Comparison of ENCODE assay signal across 8 mouse cellular contexts in genomic region chr2:11552297-11552821, GRCm38 (mm10). TPM values are rescaled to one million over a fixed set of nuclear protein-coding genes. Genes with fewer than 3 reads are reported as not detected.
DNase-seq lines count a peak whose midpoint lies in the region; ATAC-seq lines count a peak whose summit lies in the region.

No protein-coding gene starts in this region.

- 0 out of 2 replicates have a peak, but pooled peaks cover 4% of the 10 kb centered on the region for H3K27me3 ChIP-seq in heart, embryonic 14.5 days (ENCODE audit: control insufficient read depth, insufficient read depth, low read length)
- H3K27me3 ChIP-seq in embryonic facial prominence, embryonic 10.5 days (replicated peaks; ENCODE audit: low read depth, poor library complexity, severe bottlenecking): peaks cover 57% of the 10 kb centered on the region
- peaks cover 9% of the 10 kb centered on the region for H3K27me3 ChIP-seq in midbrain, embryonic 15.5 days (replicated peaks)

- H3K9me3 ChIP-seq in heart, embryonic 14.5 days (ENCODE audit: control insufficient read depth, low read length): no peaks in the 10 kb centered on the region
- no peaks in the 10 kb centered on the region for H3K9me3 ChIP-seq in embryonic facial prominence, embryonic 10.5 days
- no peaks in the 10 kb centered on the region for H3K9me3 ChIP-seq in midbrain, embryonic 15.5 days

- ATAC-seq in heart, embryonic 14.5 days (ENCODE audit: insufficient number of reproducible peaks, insufficient read depth, low FRiP score, low read depth): no peak
- ATAC-seq in midbrain, embryonic 15.5 days (replicated peaks): peak; percentile 28

- peak overlapping the region; percentile 98 for H3K4me2 ChIP-seq in heart, embryonic 14.5 days (ENCODE audit: low read length)
- peak overlapping the region; percentile 100; the same call in 1 of the 2 replicates for H3K4me2 ChIP-seq in midbrain, embryonic 15.5 days

- H3K4me3 ChIP-seq in heart, embryonic 14.5 days (ENCODE audit: control insufficient read depth in 1 of 2, insufficient read depth in 1 of 2, low read depth in 1 of 2, low read length in 2 of 2): peak overlapping the region; percentile 58 to 65
- peak overlapping the region; percentile 67 for H3K4me3 ChIP-seq in embryonic facial prominence, embryonic 10.5 days
- peak overlapping the region; percentile 71; the same call in 1 of the 2 replicates for H3K4me3 ChIP-seq in midbrain, embryonic 15.5 days

- H3K36me3 ChIP-seq in heart, embryonic 14.5 days (ENCODE audit: control insufficient read depth, insufficient read depth, low read length): no peaks in the 10 kb centered on the region
- H3K36me3 ChIP-seq in embryonic facial prominence, embryonic 10.5 days (replicated peaks): no peaks in the 10 kb centered on the region
- H3K36me3 ChIP-seq in midbrain, embryonic 15.5 days (replicated peaks): no peaks in the 10 kb centered on the region

- WGBS in heart, embryonic 14.5 days: 25% methylated on average over 9 of the region's 9 CpGs
- WGBS in embryonic facial prominence, embryonic 10.5 days: 2% methylated on average over 9 of the region's 9 CpGs
- 10% methylated on average over 9 of the region's 9 CpGs for WGBS in midbrain, embryonic 15.5 days

- peaks cover 8 to 10% of the 10 kb centered on the region in 2 experiments for H3K4me1 ChIP-seq in heart, embryonic 14.5 days (ENCODE audit: control insufficient read depth in 2 of 2, insufficient read depth in 2 of 2, low read length in 2 of 2)
- H3K4me1 ChIP-seq in embryonic facial prominence, embryonic 10.5 days: peaks cover 21% of the 10 kb centered on the region
- H3K4me1 ChIP-seq in midbrain, embryonic 15.5 days: peaks cover 16% of the 10 kb centered on the region

- peak overlapping the region; percentile 75; the same call in 1 of the 2 replicates for H3K9ac ChIP-seq in heart, embryonic 14.5 days (ENCODE audit: low read length)
- H3K9ac ChIP-seq in midbrain, embryonic 15.5 days: no peak overlapping the region

- H3K27ac ChIP-seq in heart, embryonic 14.5 days (replicated peaks in 1 of 2; ENCODE audit: control insufficient read depth in 1 of 2, insufficient read depth in 1 of 2, low read depth in 2 of 2, low read length in 2 of 2): no peak overlapping the region
- no peak overlapping the region for H3K27ac ChIP-seq in embryonic facial prominence, embryonic 10.5 days (replicated peaks)
- no peak overlapping the region for H3K27ac ChIP-seq in midbrain, embryonic 15.5 days

- no peak for DNase-seq in heart, adult 8-10 months (ENCODE audit: low spot score)
- DNase-seq in embryonic facial prominence, embryonic 10.5 days (ENCODE audit: low spot score): peak; percentile 14
- peak; percentile 61 to 68 for DNase-seq in kidney, adult 8-10 months
- DNase-seq in layer of hippocampus, adult 9-10 months (ENCODE audit: low spot score): no peak
- no peak for DNase-seq in cerebellum, postnatal 4 days (ENCODE audit: low spot score in 2 of 2)
- no peak for DNase-seq in adrenal gland, adult 2 months

RNA-seq across cellular contexts. Expression of gene Pfkfb3, which starts 1.5 kb away (rescaled TPM):
- 9.2 and 11.6 TPM in 2 replicates for polyA plus RNA-seq in heart, embryonic 14.5 days (2014; fragmentation: Nextera tagmentation; extraction: Ambion mirVana)
- 10 to 100 TPM in 2 of 4 experiments, 1 to 10 TPM in 2; 5.5 to 14.7 (median 9.7) TPM for total RNA-seq in heart, adult 8-10 months (2022)
- polyA plus RNA-seq in embryonic facial prominence, embryonic 10.5 days (2016; fragmentation: Nextera tagmentation; extraction: Ambion mirVana): 15.4 and 17.0 TPM in 2 replicates
- 35.3 and 35.7 TPM in 2 replicates for polyA plus RNA-seq in midbrain, embryonic 15.5 days (2015; fragmentation: Nextera tagmentation; extraction: Ambion mirVana)
- 100 to 1,000 TPM; 163 to 230 TPM for total RNA-seq in adrenal gland, adult 2 months (2021)
- 26.0 and 50.3 TPM in 2 replicates for polyA plus RNA-seq in adrenal gland, adult 2 months (2012; rRNA removed)

RNA-seq across cellular contexts. Expression of gene Rbm17, which starts 51.6 kb away (rescaled TPM):
- polyA plus RNA-seq in heart, embryonic 14.5 days (2014; fragmentation: Nextera tagmentation; extraction: Ambion mirVana): 78.7 and 89.0 TPM in 2 replicates
- total RNA-seq in heart, adult 8-10 months (2022): 10 to 100 TPM; 46.0 to 59.0 (median 51.3) TPM
- 201 TPM in 2 replicates for polyA plus RNA-seq in embryonic facial prominence, embryonic 10.5 days (2016; fragmentation: Nextera tagmentation; extraction: Ambion mirVana)
- polyA plus RNA-seq in midbrain, embryonic 15.5 days (2015; fragmentation: Nextera tagmentation; extraction: Ambion mirVana): 122 and 129 TPM in 2 replicates
- total RNA-seq in adrenal gland, adult 2 months (2021): 100 to 1,000 TPM in 1 of 2 experiments, 10 to 100 TPM in 1; 98.1 to 104 TPM
- polyA plus RNA-seq in adrenal gland, adult 2 months (2012; rRNA removed): 12.8 and 21.1 TPM in 2 replicates

Comparison
In these comparisons a context has a peak if more than half of its experiments do, and no peak if none do; other contexts are left out.
1. DNase-seq: peak in embryonic facial prominence, embryonic 10.5 days (single experiment) and kidney, adult 8-10 months (2 of 2); none in heart, adult 8-10 months (single experiment), layer of hippocampus, adult 9-10 months (single experiment), cerebellum, postnatal 4 days (0 of 2) and adrenal gland, adult 2 months (single experiment).
2. Peak in every context shown above with its lines, with median percentiles within 50 percentile points of each other: H3K4me3 ChIP-seq.